Mouse (Mus musculus) T-helper 17 cell (primary cell): Measurements from ENCODE around the gene Cabp4.
"Not testable (repeated sequence)": the region's sequence is repeated elsewhere in the genome, so short reads cannot be mapped to it uniquely, and the experiment has no call there.

Experiments used
- in situ Hi-C, 2 experiments: fragments of 300-600 bp; cut with MboI, MseI; formaldehyde crosslinking; loops; 1 replicate in 1 of 2; 2 replicates in 1 of 2; pipeline ENCODE4 v1.15.1; 2025; ENCODE audit warnings: high pct_unique_total_duplicates in 2 of 2

The Cabp4 gene

DNA sequence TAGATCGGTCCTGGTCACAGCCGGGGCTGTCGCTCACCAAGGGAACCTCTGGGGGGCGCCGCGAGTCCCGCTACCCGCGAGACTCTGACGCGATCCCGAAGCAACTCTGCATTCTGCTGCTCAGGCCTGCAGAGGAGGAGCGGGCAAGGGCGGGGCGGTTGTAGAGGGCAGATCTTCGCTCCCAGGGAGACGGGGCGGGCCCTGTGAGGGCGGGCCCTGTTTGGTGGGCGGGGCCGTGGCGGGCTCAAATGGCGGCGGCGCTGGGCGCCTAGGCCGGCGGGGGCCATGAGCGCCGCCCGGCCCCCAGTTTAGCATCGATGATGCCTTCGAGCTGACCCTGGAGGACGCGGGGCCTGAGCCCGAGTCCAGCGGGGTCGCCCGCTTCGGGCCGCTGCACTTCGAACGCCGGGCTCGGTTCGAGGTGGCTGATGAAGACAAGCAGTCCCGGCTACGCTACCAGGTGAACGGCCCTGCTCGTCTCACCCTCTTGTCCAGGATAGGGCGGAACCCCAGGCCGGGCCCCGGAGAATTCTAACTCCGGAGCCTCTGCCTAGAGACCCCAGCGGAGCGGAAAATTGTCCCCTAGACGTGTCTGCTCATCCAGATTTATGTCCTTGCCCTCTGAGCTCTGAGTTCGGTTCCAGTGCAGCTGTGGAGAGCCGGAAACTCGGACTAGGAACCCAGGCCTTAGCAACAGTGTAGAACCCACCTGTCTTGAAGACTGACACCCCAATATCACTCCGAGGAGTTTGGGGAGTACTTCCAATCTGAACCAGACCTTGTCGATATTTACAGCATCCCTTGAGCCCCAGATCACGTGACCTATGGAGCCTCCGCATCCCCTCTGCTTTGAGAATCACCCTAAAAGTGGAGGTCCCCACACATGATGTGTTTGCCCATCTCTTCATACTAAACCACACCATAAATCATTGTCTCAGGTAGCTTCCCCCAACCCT, 17.8 kb downstream of the Cabp4 start, which contains the start of gene Aip:
Gene Aip, minus strand, starts transcription at position 118 of the 956 bp plus-strand sequence.
- in situ Hi-C loops = no loop called here

DNA sequence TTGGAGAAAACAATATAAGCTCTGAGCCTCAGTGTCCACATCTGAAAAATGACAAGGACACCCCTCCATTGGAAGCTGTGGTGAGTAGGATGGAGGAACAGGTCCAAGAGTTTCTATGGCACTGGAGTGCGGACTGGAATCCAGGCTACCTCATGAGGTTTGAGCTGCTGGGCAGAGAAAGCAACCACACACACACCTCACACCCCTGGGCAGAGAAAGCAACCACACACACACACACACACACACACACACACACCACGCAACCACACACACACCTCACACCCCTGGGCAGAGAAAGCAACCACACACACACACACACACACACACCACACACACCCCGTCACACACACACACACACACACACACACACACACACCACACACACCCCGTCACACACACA, 18.6 kb downstream of the Cabp4 start:
- in situ Hi-C loops = not testable (repeated sequence)

DNA sequence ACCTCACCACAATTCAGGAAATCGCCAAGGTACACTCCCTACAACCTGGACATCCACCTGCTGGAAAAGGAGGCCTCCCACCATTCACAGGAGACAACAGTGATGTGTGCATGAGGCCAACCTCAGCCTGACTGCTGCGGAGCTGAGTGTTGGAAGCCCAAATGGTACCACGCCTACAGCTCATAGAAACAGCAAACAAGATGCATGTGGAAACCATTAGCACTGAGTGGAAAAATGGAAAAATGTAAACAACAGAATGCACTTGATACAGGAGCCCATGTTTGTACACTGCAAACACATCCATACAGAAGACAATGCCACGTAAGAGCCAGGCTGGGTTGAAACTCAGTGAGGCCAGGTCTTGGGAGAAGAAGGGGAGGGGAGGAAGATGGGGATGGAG, 19.4 kb downstream of the Cabp4 start:
- in situ Hi-C loops = no loop called here

DNA sequence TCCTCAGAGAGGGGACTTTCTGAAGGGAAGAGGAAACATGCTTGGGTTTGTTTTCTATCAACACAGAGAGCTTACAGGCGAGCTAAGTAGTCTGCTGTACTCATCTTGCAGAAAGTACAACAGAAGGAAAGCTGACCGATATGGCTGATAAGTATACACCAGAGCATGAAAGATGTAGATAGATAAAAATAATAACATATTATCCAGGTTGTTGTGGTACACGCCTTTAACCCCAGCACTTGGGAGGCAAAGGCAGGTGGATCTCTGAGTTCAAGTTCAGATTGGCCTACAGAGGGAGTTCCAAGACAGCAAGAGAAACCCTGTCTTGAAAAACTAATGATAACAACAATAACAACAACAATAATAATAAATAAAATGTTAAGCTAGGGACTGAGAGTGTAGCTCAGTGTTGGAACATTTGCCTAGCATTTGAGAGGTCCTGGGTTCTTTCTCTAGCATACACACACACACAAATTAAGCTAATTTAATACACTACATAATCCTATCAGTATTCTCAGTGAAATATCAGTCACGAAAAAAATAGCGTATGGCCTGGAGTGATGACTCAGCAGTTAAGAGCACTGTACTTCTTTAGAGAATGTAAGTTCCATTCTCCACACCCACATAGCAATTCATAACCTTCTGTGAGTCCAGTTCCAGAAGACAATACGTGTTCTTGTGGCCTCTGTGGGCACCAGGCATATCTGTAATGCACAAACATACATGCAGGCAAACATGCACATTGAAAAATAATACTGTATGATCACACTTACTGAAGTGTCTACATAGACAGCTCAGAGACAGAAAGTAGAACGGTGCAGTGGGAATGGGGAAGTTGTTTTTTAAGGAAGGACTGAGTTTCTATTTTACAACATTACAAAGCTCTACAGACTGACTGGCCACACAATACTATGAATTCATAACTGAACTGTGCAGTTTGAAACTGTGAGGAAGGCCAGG, 21.1 kb downstream of the Cabp4 start:
- in situ Hi-C loops = no loop called here

DNA sequence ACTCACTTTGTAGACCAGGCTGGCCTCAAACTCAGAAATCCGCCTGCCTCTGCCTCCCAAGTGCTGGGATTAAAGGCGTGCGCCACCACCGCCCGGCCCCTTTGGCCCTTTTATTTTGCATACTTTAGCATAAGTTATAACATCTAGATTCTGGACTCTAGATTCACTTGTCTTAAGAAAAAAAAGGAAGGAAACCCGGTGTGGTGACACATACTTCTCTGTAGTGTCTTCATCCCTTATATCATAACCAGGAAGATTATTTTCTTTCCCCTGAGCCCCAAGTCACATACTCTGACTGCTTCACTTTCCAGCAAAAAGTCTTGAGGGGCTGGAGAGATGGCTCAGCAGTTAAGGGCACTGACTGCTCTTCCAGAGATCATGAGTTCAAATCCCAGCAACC, 21.9 kb downstream of the Cabp4 start:
- in situ Hi-C loops = not testable (repeated sequence)

DNA sequence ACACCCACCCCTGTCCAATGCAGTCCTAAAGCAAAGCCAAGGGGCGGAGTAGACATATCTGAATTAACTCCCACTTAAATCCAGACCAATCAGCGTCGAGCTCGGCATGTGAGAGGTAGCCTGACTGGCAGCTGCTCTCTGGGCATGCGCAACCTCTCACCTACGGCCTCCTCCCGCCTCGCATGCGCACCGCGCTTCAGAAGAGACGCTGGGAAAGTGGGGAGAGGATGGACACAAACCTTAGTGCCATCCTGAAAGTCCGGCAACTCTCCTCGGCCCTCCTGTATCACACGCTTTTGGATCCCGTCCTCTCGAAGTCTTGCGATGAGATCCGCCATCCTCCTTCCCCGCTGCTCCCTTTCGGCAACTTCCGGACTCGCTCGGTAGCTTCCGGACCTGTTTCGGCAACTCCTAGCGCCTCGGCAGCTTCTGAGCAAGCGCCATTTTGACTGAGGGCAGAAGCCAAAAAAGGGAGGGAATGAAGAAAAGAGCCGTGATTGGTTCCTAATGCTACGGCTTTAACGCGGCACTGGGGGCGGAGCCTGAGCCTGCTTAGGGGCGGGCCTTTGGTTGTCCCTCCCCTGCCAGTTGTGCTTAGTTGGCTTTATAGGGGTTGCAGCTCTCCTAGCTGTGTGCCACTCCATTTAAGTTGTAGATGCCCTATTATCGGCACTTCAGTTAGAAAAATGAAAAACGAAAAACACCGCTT, 22.6 kb downstream of the Cabp4 start:
- in situ Hi-C loops = no loop called here

DNA sequence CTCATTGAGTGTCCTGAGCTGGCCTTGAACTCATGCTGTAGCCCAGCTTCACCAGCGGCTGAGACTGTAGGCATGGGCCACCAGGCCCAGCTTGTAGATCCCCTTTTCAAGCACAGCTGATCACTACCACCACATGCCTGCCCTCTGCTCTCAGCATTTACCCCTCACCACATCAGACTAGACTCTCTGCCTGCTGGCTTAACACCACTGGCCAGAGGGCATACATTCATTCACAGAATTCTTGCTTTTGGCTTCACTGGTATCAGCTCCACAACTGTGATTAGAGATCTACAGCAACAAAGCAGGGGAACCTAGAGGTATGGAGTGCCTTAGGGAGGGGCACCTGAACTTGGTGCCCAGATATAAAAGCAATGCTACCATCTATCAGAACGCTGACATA, 23.3 kb downstream of the Cabp4 start:
- in situ Hi-C loops = no loop called here

DNA sequence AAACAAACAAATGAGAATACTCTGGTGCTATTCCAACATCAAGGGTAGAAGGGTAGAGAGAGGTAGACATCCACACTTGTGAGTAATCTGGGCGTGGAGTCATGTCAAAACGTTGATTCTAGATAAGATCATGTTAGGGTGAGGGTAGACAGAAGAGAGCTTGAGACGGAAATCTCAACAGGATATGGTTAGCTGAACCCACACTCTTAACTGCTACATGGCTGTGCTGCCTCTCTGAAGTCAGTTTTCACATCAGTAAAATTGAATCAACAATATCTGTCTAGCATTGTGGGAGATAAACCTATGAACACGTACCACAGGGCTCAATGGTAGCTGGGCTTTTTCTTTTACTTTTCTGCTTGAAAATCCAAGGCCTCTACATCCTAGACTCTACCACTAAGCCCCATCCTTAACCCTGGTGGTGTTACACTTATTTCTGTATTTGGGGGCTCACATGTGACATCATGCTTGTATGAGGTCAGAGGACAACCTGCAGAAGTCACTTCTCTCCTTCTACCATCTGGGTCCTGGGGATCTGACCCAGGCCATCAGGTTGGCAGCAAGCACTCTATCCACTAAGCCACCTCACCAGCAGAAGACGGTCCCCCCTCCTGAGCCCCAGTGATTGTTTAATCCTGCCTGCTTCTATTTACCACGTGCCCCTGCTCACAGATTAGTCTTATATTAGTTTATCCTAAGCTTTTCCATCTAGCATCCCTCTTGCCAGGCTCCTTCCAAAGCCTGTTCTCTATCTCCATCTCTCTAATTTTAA, 23.9 kb downstream of the Cabp4 start:
- in situ Hi-C loops = loop anchor here in 1 of 2 experiments (10.0 kb wide), 1 partner anchor 385 kb away; no protein-coding TSS in a partner anchor

DNA sequence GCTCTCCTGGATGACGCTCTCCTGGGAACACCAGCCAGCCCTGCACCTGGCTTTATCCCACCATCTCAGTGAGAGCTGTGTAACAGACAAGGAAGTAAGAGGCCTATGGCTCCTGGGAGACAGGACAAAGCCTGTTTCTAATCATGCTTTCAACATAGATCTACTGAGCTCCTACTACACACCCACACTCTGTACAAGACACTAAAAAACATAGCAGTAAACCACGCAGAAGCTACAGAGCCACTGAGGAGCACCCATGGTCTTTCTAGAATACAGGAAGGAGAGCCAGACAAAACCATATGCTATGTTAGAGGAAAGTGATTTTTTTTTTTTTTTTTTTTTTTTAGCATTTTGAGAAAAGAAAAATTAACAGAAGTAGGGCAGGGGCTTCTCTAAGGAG, 25.5 kb downstream of the Cabp4 start:
- in situ Hi-C loops = loop anchor here in 1 of 2 experiments (10.0 kb wide), 1 partner anchor 386 kb away; no protein-coding TSS in a partner anchor

DNA sequence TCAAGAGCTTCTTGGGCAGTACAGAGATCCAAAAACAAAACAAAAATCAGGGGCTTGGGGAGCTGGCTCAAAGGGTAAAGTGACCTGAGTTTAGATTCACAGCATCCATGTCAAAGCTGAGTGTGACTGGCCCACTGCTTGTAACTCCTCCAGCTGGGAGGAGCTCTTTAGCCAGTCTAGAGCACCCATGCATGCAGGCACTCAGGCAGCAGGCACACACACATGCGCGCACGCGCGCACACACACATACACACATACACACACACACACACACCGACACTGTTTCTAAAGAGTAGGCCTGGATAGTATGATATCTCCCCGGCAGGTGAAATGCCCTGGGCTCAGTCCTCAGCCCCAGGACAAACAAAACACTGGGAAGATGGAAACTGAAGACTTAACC, 26.8 kb downstream of the Cabp4 start:
- in situ Hi-C loops = loop anchor here in 1 of 2 experiments (10.0 kb wide), 1 partner anchor 388 kb away; no protein-coding TSS in a partner anchor

DNA sequence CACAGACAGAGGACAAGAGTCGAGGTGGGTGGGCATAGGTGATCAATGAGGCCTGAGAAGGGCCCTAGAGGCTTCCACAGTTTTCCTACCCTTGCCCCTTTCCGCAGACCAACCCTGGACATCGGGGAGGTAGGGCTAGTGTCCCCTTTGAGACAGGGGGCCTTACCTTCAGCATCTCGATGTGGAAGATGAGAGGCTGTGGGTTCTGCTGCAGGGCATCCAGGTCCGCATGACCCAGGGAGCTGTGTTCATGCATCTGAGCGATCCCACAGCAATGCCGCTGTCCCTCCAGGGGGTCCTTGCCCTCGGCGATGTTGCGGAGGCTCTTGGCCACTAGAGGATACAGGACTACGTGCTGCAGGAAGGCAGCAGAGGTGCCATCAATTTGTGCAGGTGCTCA, 28.0 kb downstream of the Cabp4 start:
- in situ Hi-C loops = loop anchor here in 1 of 2 experiments (10.0 kb wide), 1 partner anchor 389 kb away; no protein-coding TSS in a partner anchor

DNA sequence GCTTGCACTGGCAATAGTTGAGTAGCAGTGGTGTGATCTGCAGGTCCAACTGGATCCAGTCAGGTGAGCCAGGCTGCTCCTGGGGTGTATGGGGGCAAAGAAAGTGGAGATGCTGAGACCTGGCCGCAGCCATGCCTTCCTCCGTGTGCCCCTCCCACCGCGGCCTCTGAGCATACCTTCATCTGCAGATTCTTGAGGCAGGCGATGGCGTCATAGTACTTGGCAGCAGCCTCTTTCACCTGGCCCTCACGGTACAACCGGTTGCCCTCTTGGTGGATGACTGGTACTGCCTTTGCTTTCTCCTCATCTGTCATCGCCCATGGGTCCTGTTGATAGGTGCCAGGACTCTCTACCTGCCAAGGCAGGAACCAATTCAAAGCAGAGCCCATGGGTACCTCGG, 28.7 kb downstream of the Cabp4 start:
- in situ Hi-C loops = loop anchor here in 1 of 2 experiments (10.0 kb wide), 1 partner anchor 390 kb away; no protein-coding TSS in a partner anchor

DNA sequence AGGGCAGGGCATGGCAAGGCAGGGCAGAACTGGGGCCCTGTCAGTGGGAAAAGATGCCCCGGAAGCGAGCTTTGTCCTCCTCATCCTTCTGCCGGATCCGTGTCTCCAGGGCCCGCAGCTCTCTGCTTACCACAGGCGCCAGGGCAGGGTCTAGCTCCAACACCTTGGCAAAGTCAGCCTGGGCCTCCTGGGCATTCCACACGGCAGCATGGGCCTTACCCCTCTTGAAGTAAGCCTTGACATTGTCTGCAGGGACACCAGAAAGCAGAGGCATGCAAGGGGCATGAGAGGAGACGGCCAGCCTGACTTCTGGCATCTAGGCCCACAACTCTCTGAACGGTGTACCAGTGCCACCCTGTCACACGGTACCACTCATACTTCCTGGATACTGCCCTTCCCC, 29.3 kb downstream of the Cabp4 start:
- in situ Hi-C loops = loop anchor here in 1 of 2 experiments (10.0 kb wide), 1 partner anchor 390 kb away; no protein-coding TSS in a partner anchor

DNA sequence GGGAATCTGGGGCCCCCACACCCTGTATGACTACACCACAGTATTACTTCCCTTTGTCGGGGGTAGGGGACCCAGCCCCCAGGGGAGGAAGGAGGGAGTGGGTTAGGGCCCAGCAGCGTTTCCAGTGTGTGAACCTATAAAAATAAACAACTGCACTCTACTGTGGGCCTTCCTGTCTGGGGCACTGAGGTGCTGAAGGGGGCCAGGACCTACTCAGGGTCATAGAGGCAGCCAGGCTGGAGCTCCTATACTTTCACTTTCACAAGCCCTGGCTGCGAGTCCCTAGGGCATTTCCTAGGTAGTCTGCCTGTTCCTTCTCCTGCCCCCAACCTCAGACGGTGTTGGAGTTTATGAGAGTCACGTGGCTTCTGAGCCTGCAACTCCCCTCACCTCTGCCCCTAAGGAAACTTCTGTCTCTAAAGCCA, 30.0 kb downstream of the Cabp4 start:
- in situ Hi-C loops = loop anchor here in 1 of 2 experiments (10.0 kb wide), 1 partner anchor 391 kb away; no protein-coding TSS in a partner anchor

DNA sequence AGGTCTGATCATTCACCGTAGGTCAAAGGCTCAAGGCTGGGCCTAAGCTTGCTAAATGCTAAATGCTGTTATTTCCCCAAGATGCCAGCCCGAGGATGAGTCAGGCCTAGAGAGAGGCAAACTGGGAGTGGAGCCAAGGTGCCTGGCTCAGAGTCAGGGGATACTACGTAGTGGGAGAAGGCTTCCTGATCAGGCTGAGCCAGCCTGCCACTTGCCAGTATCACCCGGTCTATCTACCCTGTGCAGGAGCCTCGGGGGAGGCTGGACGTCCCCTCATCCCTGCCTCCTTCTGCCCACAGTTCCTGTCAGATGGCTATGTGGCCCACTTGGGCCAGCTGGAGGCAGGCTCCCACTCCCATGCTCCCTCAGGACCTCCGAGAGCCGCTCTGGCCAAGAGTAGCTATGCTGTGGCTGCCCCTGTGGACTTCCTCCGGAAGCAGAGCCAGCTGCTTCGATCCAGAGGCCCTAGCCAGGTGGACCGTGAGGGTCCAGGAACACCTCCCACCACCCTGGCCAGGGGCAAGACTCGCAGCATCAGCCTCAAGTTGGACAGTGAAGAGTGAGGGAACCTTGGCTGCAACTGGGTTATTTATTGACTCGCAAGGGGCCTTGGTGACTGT, 30.5 kb downstream of the Cabp4 start:
- in situ Hi-C loops = loop anchor here in 1 of 2 experiments (10.0 kb wide), 1 partner anchor 392 kb away; no protein-coding TSS in a partner anchor

DNA sequence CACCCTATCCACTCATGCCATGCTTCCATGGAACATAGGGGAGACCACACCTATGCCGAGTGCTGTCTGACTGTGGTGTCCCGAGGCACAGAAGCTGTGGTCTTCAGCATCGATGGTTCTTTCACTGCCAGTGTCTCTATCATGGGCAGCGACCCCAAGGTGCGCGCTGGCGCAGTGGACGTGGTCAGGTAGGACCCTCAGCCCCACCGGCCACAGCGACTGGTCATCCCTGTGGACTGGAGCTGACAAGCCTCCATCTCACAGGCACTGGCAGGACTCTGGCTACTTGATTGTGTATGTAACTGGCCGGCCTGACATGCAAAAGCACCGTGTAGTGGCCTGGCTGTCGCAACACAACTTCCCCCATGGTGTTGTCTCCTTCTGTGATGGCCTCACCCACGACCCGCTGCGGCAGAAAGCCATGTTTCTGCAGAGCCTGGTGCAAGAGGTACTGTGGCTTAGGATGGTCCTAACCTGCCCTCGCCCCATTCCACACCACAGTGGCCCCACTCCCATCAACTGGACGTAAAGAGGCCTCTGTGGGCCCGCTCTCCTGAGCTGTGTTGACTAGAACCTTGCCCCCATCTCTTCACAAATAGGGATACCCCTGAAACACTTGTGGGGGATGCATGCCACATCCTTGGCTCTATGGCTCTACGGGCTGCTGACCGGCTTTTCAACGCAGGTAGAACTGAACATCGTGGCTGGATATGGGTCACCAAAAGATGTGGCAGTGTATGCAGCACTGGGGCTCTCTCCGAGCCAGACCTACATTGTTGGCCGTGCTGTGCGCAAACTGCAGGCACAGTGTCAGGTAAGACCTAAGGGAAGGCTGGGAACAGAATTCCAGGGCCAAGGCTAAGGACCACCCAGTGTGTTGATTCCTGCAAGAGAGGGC, 31.5 kb downstream of the Cabp4 start:
- in situ Hi-C loops = loop anchor here in 1 of 2 experiments (10.0 kb wide), 1 partner anchor 392 kb away; no protein-coding TSS in a partner anchor

DNA sequence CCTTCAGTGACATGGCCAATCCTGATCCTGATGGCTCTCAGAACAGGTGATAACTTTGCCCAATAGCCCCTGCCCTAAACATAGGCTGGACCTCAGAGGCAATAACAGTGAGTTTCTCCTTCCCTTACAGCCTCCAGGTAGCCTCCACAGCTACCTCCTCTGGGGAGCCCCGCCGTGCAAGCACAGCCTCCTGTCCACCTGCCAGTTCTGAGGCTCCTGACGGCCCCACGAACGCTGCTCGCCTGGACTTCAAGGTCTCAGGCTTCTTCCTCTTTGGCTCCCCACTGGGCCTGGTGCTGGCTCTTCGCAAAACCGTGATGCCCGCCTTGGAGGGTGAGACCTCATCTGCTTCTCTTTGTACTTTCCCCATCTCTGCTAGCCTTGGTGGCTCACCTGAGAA, 35.3 kb downstream of the Cabp4 start:
- in situ Hi-C loops = loop anchor here in 1 of 2 experiments (10.0 kb wide), 1 partner anchor 506 kb away; the partner anchor contains the start of gene Lrfn4

DNA sequence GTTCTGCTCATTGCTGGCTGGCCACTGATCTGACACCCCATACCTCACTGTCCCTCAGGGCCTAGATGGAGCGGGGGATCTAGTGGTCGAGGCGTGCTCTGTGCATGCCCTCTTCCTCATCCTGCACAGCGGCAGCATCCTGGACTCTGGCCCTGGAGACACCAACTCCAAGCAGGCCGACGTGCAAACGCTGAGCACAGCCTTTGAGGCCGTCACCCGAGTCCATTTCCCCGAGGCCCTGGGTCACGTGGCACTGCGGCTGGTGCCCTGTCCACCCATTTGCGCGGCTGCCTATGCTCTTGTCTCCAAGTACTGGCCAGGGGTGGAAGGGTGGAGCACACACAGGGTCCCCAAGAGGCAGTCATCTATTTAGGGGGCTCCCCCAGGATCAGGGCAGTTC, 37.2 kb downstream of the Cabp4 start:
- in situ Hi-C loops = loop anchor here in 1 of 2 experiments (10.0 kb wide), 1 partner anchor 508 kb away; the partner anchor contains the start of gene Lrfn4
